Mouse (Mus musculus): Measurements from ENCODE around the gene Btrc. TPM values are rescaled to one million over a fixed set of nuclear protein-coding genes. Genes with fewer than 3 reads are reported as not detected.

The Btrc gene
- total and polyA plus RNA-seq, 3 experiments, result 14.2 to 30.3 TPM; not detected in 1

DNA sequence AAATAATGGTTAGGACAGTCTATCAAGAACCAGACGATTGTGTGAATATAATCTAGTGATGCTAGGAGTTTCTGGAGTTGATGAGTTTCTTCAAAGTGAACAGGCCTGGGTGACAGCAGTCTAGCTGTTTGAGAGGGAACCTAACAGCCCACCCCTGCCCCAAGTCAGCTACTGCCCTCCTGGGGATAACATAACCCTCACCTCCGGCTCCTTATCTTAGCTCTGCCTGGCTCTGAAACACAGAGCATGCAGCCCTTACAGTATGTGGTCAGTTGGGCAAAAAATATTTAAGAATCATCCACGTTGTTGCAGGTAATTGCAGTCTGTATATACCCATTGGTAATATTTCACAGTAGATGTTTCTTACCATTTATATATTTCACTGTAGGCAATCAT, 123.5 kb downstream of the Btrc start:
- TF ChIP-seq KAT2A (conservative IDR thresholded peaks at IDR 0.05; ENCODE audit: low read depth, low read length) (no peak), MAFK (IDR thresholded peaks at IDR 0.05; ENCODE audit: borderline replicate concordance, low read depth, low read length) (no peak)
- Histone ChIP-seq H3K4me1 (ENCODE audit: control insufficient read depth in 1 of 2, insufficient read depth in 2 of 2, low read length in 2 of 2) (peaks cover 8 to 10% of the 10 kb centered on the region in 2 experiments), H3K27ac (ENCODE audit: control insufficient read depth, low read depth, low read length) (no peak overlapping the region), H3K27me3 (ENCODE audit: control insufficient read depth in 1 of 2, insufficient read depth in 2 of 2, low read length in 2 of 2) (no peaks in the 10 kb centered on the region), H3K4me3 (ENCODE audit: control insufficient read depth in 1 of 2, insufficient read depth in 1 of 2, low read depth in 2 of 2, low read length in 2 of 2) (no peak overlapping the region), H3K9ac (ENCODE audit: control insufficient read depth, low read depth, low read length, poor library complexity, severe bottlenecking) (no peak overlapping the region), H3K9me3 (replicated peaks; ENCODE audit: insufficient read depth, low read length) (no peaks in the 10 kb centered on the region), H3K79me2 (ENCODE audit: control insufficient read depth, insufficient read depth, low read length, poor library complexity) (no peaks in the 10 kb centered on the region), H3K36me3 (ENCODE audit: control insufficient read depth in 1 of 2, insufficient read depth in 2 of 2, low read length in 2 of 2) (peaks cover 0 to 13% of the 10 kb centered on the region in 2 experiments; a peak in 2 of 4 replicates)
- no peak for DNase-seq (ENCODE audit: low read depth, low spot score)

DNA sequence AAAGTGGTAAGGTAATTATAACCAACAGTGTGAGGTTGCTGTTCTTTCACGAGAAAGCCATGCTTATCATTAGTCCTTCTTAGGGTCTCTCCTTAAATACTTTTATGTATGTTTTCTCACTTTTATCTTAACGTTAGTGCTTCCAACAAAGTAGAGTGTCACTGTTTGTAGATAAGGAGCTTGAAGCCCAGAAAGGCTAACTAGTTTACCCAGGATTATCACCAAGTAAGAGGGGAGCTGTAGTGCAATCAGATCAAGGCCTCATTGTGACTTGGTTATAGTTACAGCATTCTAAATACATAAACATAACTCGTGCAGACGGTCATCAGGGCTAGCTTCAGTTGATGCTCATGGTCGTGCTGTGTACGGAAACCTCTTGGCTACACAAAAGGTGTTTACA, 126.4 kb downstream of the Btrc start:
- Histone ChIP-seq H3K4me1 (ENCODE audit: control insufficient read depth in 1 of 2, insufficient read depth in 2 of 2, low read length in 2 of 2) (peaks cover 8 to 10% of the 10 kb centered on the region in 2 experiments), H3K36me3 (ENCODE audit: control insufficient read depth in 1 of 2, insufficient read depth in 2 of 2, low read length in 2 of 2) (peaks cover 0 to 13% of the 10 kb centered on the region in 2 experiments; a peak in 2 of 4 replicates), H3K9ac (ENCODE audit: control insufficient read depth, low read depth, low read length, poor library complexity, severe bottlenecking) (no peak overlapping the region), H3K27me3 (ENCODE audit: control insufficient read depth in 1 of 2, insufficient read depth in 2 of 2, low read length in 2 of 2) (no peaks in the 10 kb centered on the region), H3K79me2 (ENCODE audit: control insufficient read depth, insufficient read depth, low read length, poor library complexity) (no peaks in the 10 kb centered on the region), H3K27ac (ENCODE audit: control insufficient read depth, low read depth, low read length) (no peak overlapping the region), H3K9me3 (replicated peaks; ENCODE audit: insufficient read depth, low read length) (no peaks in the 10 kb centered on the region), H3K4me3 (ENCODE audit: control insufficient read depth in 1 of 2, insufficient read depth in 1 of 2, low read depth in 2 of 2, low read length in 2 of 2) (no peak overlapping the region)
- peak; percentile 32 for DNase-seq (ENCODE audit: low read depth, low spot score)
- TF ChIP-seq GABPA (IDR thresholded peaks at IDR 0.05; ENCODE audit: low read depth, low read length), result no peak
- no peak for TF ChIP-seq USF1 (IDR thresholded peaks at IDR 0.05; ENCODE audit: low read depth, low read length)
- TF ChIP-seq GATA1 (IDR thresholded peaks at IDR 0.05; ENCODE audit: low read depth, low read length), result peak; percentile 70; the same call in 1 of the 2 replicates
- TF ChIP-seq RAD21 (IDR thresholded peaks at IDR 0.05; ENCODE audit: low read depth, low read length), result no peak
- TF ChIP-seq MAX (IDR thresholded peaks at IDR 0.05; ENCODE audit: low read length), result no peak
- 0 out of 2 replicates have a peak, but pooled peaks have one; percentile 33 for TF ChIP-seq TCF12 (IDR thresholded peaks at IDR 0.05; ENCODE audit: low read depth, low read length)
- peak in 1 of 2 experiments; percentile 30; a peak in 2 of 4 replicates for TF ChIP-seq EP300 (IDR thresholded peaks at IDR 0.05; ENCODE audit: low read depth in 1 of 2, low read length in 2 of 2)
- TF ChIP-seq SIN3A (IDR thresholded peaks at IDR 0.05; ENCODE audit: low read length), result peak; percentile 30; the same call in 1 of the 2 replicates
- TF ChIP-seq ELF1 (IDR thresholded peaks at IDR 0.05; ENCODE audit: low read depth, low read length), result no peak
- 0 out of 2 replicates have a peak, but pooled peaks have one; percentile 23 for TF ChIP-seq ETS1 (IDR thresholded peaks at IDR 0.05; ENCODE audit: low read depth, low read length)

DNA sequence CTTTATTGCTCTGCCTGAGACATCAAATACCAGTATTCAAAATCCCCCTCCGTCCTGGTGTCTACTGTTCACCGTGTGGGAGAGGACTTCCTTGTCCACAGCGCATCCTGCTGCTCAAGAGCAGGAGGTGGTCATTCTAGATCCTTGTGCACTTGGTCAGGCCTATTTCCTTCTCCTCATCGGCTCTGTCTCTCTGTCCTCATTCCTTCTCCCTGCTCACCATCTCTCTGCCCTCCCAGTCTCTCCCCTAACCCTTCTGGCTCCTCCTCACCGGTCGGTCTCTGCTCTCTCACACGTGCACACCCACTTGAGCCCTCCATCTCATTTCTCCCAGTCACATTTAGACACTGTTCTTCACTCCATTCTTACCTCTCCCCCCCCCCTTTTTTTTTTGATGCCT, 127.7 kb downstream of the Btrc start:
- TF ChIP-seq RCOR1 (IDR thresholded peaks at IDR 0.05; ENCODE audit: low read depth, low read length), result no peak
- TF ChIP-seq ZC3H11A (IDR thresholded peaks at IDR 0.05; ENCODE audit: low read depth, low read length), result no peak
- Histone ChIP-seq H3K27ac (ENCODE audit: control insufficient read depth, low read depth, low read length) (no peak overlapping the region), H3K9ac (ENCODE audit: control insufficient read depth, low read depth, low read length, poor library complexity, severe bottlenecking) (no peak overlapping the region), H3K79me2 (ENCODE audit: control insufficient read depth, insufficient read depth, low read length, poor library complexity) (no peaks in the 10 kb centered on the region), H3K36me3 (ENCODE audit: control insufficient read depth in 1 of 2, insufficient read depth in 2 of 2, low read length in 2 of 2) (peaks cover 0 to 13% of the 10 kb centered on the region in 2 experiments; a peak in 2 of 4 replicates), H3K4me1 (ENCODE audit: control insufficient read depth in 1 of 2, insufficient read depth in 2 of 2, low read length in 2 of 2) (peaks cover 8 to 10% of the 10 kb centered on the region in 2 experiments), H3K4me3 (ENCODE audit: control insufficient read depth in 1 of 2, insufficient read depth in 1 of 2, low read depth in 2 of 2, low read length in 2 of 2) (no peak overlapping the region), H3K27me3 (ENCODE audit: control insufficient read depth in 1 of 2, insufficient read depth in 2 of 2, low read length in 2 of 2) (no peaks in the 10 kb centered on the region), H3K9me3 (replicated peaks; ENCODE audit: insufficient read depth, low read length) (no peaks in the 10 kb centered on the region)
- no peak for DNase-seq (ENCODE audit: low read depth, low spot score)
